Mouse (Mus musculus): ENCODE data around the gene Cyct.

- TF ChIP-seq ZNF384 (IDR thresholded peaks at IDR 0.05; ENCODE audit: low read depth, low read length) (peak; percentile 49; the same call in 1 of the 2 replicates), EP300 (IDR thresholded peaks at IDR 0.05; ENCODE audit: low read depth in 1 of 2, low read length in 2 of 2) (peak in 1 of 2 experiments; percentile 12; a peak in 1 of 4 replicates), POLR2A (IDR thresholded peaks at IDR 0.05; ENCODE audit: control insufficient read depth in 1 of 2, insufficient read depth in 1 of 2, low read depth in 1 of 2, low read length in 2 of 2, poor library complexity in 1 of 2) (peak; percentile 46 to 76; a peak in 2 of 4 replicates), GATA1 (IDR thresholded peaks at IDR 0.05; ENCODE audit: low read depth, low read length) (no peak), RCOR1 (IDR thresholded peaks at IDR 0.05; ENCODE audit: low read depth, low read length) (no peak), CTCF (IDR thresholded peaks at IDR 0.05 in 2 of 3, conservative IDR thresholded peaks at IDR 0.05 in 1 of 3; ENCODE audit: control insufficient read depth in 1 of 3, insufficient read depth in 1 of 3, low read depth in 2 of 3, low read length in 3 of 3, poor library complexity in 1 of 3, severe bottlenecking in 1 of 3) (peak; percentile 59 to 84 (median 75); a peak in 5 of 6 replicates), MXI1 (IDR thresholded peaks at IDR 0.05; ENCODE audit: low read depth, low read length) (peak; percentile 89), HCFC1 (IDR thresholded peaks at IDR 0.05; ENCODE audit: low read depth, low read length) (peak; percentile 88), MAZ (IDR thresholded peaks at IDR 0.05; ENCODE audit: low read depth, low read length) (0 out of 2 replicates have a peak, but pooled peaks have one; percentile 49)
Observed at GRCm38 (mm10) chr2:76369821-76370655, 9.8 kb upstream of the Cyct start, which contains the start of gene Rbm45.
